Mouse (Mus musculus) heart, postnatal 10 days (tissue): ENCODE measurements at regions not wholly inside any gene's neighbourhood (a gene's known extent, or its start where the extent isn't known, plus 50 kb on each side); places are given as distances from the start of the nearest gene placed in this dataset.

Experiments used
- DNase-seq, 2 experiments: peaks; one replicate each; pipeline ENCODE4 v3.0.0; 2021
- intact Hi-C: fragments of 180-260 bp; cut with DNase I; formaldehyde crosslinking; loops from one replicate; pipeline ENCODE4 v1.15.1; 2025

DNA sequence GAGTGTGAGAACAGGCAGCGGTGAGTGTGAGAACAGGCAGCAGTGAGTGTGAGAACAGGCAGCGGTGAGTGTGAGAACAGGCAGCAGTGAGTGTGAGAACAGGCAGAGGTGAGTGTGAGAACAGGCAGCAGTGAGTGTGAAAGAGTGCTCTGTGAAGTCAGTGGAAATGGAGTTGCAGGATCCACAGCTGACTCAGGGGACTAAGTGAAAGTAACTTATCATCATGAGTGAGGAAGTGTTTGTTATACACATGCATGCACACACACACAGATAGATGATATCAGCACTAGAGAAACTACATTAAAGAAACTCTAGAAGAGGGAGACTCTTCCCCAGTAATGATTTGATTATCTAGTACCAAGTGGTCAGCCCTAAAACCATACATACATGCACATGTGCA is 76.0 kb upstream of the Btg1 start:
- DNase-seq: no peak
- intact Hi-C loops: no loop called here

DNA sequence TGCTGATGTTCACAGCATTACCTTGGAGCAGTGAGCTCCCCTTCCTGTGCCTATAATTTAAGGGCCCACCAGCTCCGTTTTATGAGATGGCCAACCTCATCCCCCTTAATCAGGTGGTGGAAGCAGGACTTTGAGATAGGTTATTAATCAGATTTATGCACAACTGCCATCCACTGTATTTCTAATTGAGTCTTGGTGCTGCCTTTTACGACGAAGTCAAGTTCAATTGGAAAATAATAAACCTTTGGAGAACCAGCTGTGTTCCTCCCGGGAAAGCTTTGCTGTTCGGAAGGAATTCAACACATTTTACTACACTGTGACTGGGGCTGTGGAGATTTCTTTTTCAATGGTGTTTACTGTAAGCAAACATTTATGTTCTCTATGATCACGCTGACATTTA is 71.5 kb upstream of the Btg1 start:
- intact Hi-C loops: no loop called here
- no peak for DNase-seq

DNA sequence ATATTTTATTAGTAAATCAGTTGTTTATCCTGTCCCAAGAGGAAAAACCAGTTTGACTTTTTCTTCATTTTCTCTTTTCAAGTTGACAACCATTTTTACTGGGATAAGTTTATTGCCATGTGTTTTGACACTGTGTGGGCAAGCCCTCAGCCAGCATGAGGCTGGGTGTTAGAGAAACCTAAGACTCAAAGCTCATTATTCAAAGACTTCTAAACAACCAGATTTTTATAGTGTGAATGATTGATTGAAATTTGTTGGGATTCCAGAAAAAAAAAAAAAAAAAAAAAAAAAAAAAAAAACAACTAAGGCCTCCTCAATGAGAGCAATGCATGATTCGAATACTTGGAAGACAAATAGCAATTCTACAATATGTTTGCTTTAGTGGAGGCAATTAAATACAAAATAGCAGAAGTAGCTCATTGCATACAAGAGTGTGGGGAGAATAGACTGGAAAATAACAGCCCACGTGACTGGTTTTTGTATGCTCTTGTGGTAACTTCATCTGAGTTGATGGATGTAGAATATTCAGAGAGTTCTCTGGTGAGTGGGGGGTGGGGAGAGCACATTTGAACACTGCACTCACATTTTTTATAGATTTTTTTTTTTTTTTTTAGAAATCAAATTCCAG is 70.9 kb upstream of the Btg1 start:
- intact Hi-C loops: no loop called here
- no peak for DNase-seq

DNA sequence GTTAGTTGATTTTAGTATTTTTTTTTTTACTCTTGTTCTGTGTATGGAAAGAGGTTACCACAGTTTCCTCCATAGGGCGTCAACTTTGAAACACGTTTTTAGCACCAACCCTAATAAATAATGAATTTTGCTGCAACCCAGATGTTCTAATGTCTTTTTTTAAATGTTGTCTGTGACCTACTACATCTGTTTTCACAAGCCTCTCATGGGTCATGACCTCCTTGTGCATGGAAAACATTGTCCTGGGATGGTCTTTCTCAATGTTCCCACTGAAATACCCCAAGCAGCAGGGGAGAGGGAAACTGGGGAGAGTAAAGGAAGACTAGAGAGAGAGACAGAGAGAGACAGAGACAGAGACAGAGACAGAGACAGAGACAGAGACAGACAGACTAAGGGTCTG is 67.2 kb upstream of the Btg1 start:
- intact Hi-C loops: no loop called here
- no peak for DNase-seq

DNA sequence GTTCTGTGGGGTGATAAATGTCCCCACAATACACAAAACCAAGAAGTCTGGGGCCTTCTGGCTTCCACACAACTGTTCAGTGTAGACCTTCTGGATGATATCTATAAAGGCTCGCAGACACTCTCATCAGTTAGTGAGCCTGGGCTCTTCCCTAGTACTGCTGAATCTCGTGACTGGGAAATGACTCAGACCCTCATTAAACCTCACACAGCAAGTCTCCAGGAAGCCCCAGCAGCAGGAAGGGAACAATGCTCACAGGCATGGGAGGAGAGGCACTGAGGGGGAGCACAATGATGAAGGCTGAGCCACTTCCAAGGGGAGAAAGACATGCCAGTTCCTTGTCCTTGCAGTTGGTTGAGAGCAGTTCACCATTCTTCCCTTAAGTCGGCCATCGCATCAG is 66.5 kb upstream of the Btg1 start:
- intact Hi-C loops: no loop called here
- peak in 1 of 2 experiments; percentile 6 for DNase-seq

DNA sequence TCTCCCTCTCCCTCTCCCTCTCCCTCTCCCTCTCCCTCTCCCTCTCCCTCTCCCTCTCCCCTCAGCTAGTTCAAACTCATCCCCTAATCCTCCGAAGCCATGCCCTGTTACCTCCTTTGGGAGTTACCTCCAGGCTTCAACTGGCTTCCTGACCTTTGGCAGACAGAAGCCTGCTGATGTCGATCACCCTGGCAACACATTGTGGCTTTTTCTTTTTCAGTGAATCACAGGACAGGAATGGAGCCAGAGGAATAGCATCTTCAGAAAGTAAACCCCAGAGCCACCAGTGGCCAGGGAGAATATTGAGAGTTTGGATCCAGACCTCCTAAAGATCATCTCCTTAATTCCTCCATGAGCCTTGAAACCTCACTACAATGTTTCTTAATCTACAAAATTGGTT is 59.5 kb upstream of the Btg1 start:
- no peak for DNase-seq
- intact Hi-C loops: no loop called here

DNA sequence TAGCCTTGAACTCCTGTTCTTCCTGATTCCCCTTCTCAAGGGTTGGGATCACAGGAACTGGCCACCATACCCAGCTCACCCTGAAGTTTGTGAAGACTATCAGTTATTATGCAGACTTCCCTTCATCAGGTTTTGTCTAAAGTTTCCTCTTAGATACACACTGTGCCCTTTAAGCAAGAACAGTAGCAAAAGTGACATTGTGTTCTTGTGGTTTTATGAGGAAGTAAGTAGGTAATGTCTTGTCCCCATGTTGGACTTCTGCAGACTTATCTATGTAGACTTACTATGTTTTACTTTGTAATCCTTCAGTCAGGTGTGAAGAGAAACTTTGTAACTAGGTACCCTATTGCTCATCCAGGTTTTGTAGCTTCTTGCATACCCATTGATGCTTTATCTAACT is 51.5 kb upstream of the Btg1 start:
- no peak for DNase-seq
- intact Hi-C loops: no loop called here
